Mouse (Mus musculus) liver, embryonic 14.5 days (tissue): Measurements from ENCODE around the gene Zfand4. TPM values are rescaled to one million over a fixed set of nuclear protein-coding genes. Genes with fewer than 3 reads are reported as not detected.

Source experiments
- ATAC-seq: fragments of 200-750 bp; cut with Nextera tagmentation; 2 replicates; pipeline ENCODE4 v1.8.0; 2017; ENCODE audit warnings: moderate number of reproducible peaks, mild to moderate bottlenecking, moderate library complexity; ENCODE audit not compliant: insufficient read depth
- DNase-seq, 3 experiments: peaks; one replicate each; pipeline ENCODE4 v3.0.0-alpha.2; 2012 to 2013; ENCODE audit warnings: low read depth in 3 of 3, low spot score in 3 of 3
- H3K27ac ChIP-seq: fragments of 300-500 bp; sonication (generic); 2 replicates; pipeline ENCODE4 v1.5.1; 2014; ENCODE audit warnings: moderate library complexity, mild to moderate bottlenecking, control low read depth, inconsistent platforms
- H3K27me3 ChIP-seq: fragments of 300-500 bp; sonication (generic); 2 replicates; pipeline ENCODE4 v1.6.1; 2014; ENCODE audit warnings: mild to moderate bottlenecking, low read length, moderate library complexity; ENCODE audit not compliant: control insufficient read depth, insufficient read depth
- H3K36me3 ChIP-seq: fragments of 300-500 bp; sonication (generic); replicated peaks from 2 replicates; pipeline ENCODE4 v1.6.1; 2014; ENCODE audit warnings: low read depth; ENCODE audit not compliant: control insufficient read depth, insufficient read depth
- H3K4me1 ChIP-seq, 2 experiments: fragments of 200-500 bp in 1 of 2; fragments of 300-500 bp in 1 of 2; sonication (generic) in 1 of 2; replicated peaks; 2 replicates each; pipeline ENCODE4 v1.6.1; 2012 to 2014; ENCODE audit warnings: antibody characterized with exemption in 1 of 2, inconsistent platforms in 1 of 2, low read length in 1 of 2; ENCODE audit not compliant: control insufficient read depth in 2 of 2, insufficient read depth in 2 of 2
- H3K4me2 ChIP-seq: fragments of 300-500 bp; sonication (generic); 2 replicates; pipeline ENCODE4 v1.6.1; 2014; ENCODE audit warnings: low read depth, mild to moderate bottlenecking, control low read depth, moderate library complexity
- H3K4me3 ChIP-seq, 2 experiments: fragments of 200-500 bp in 1 of 2; fragments of 300-500 bp in 1 of 2; sonication (generic) in 1 of 2; 2 replicates each; pipeline ENCODE4 v1.5.1; 2012 to 2014; ENCODE audit warnings: low read depth in 2 of 2, low read length in 2 of 2, mild to moderate bottlenecking in 2 of 2, control low read depth in 1 of 2, inconsistent platforms in 1 of 2, moderate library complexity in 1 of 2; ENCODE audit not compliant: insufficient read depth in 1 of 2
- H3K9ac ChIP-seq: fragments of 300-500 bp; sonication (generic); replicated peaks from 2 replicates; pipeline ENCODE4 v1.6.1; 2014; ENCODE audit warnings: mild to moderate bottlenecking, control low read depth, moderate library complexity
- H3K9me3 ChIP-seq: fragments of 300-500 bp; sonication (generic); 2 replicates; pipeline ENCODE4 v1.6.1; 2016; ENCODE audit warnings: low read length, mixed read lengths; ENCODE audit not compliant: control insufficient read depth
- CTCF ChIP-seq: IDR thresholded peaks from 2 replicates; pipeline ENCODE4 v1.5.1; 2016; ENCODE audit warnings: antibody characterized with exemption, low read depth, control low read depth
- EP300 ChIP-seq: IDR thresholded peaks from 2 replicates; pipeline ENCODE4 v1.6.1; 2016; ENCODE audit warnings: antibody characterized with exemption, low read depth
- WGBS: fragments of 180-500 bp; shearing (Covaris S2); extraction: QIAGEN DNeasy Blood & Tissue Kit; methylation state at CpG from one replicate; pipeline ENCODE4 v1.1.7; 2014; ENCODE audit not compliant: insufficient replicate concordance; 5-methylcytosine and 5-hydroxymethylcytosine counted together
- polyA plus RNA-seq, 2 experiments: library from polyadenylated mRNA; depleted of rRNA in 1 of 2; stranded (reverse) in 1 of 2; unstranded in 1 of 2; fragments of >200 nt; fragmentation: Nextera tagmentation in 1 of 2; extraction: Ambion mirVana in 1 of 2; gene quantifications; 2 replicates each; pipeline versions ENCODE4 v1.2.1 to v1.2.3; 2012 to 2014

Gene Zfand4
- polyA plus RNA-seq, 2 experiments: 3.2 to 4.4 TPM

- H3K4me1 ChIP-seq: peaks cover 8 to 16% of the 10 kb centered on the region in 2 experiments
- H3K27ac ChIP-seq: peak overlapping the region; percentile 11; the same call in 1 of the 2 replicates
- no peak overlapping the region; the same call in 1 of the 2 replicates for H3K9ac ChIP-seq
- 42% methylated on average over 5 of the region's 5 CpGs for WGBS
- H3K4me3 ChIP-seq: no peak overlapping the region
- DNase-seq (no peak), ATAC-seq (peak; percentile 74)
- TF ChIP-seq EP300 (no peak), CTCF (no peak)
- H3K36me3 ChIP-seq: no peaks in the 10 kb centered on the region
- no peaks in the 10 kb centered on the region for H3K27me3 ChIP-seq
- H3K9me3 ChIP-seq: no peaks in the 10 kb centered on the region
- H3K4me2 ChIP-seq: no peak overlapping the region
These were observed 14.8 kb downstream of the Zfand4 start for GRCm38 (mm10) chr6:116278679-116279317.

GRCm38 (mm10) chr6:116281014-116281413 lies 17.0 kb downstream of the Zfand4 start:
- H3K9me3 ChIP-seq: no peaks in the 10 kb centered on the region
- WGBS: 83% methylated on average over 13 of the region's 13 CpGs
- H3K27ac ChIP-seq: no peak overlapping the region
- TF ChIP-seq CTCF: no peak
- no peak for TF ChIP-seq EP300
- H3K9ac ChIP-seq: no peak overlapping the region
- peak; percentile 58 for ATAC-seq
- H3K4me2 ChIP-seq: no peak overlapping the region
- DNase-seq: no peak
- no peaks in the 10 kb centered on the region for H3K27me3 ChIP-seq
- H3K4me3 ChIP-seq: no peak overlapping the region
- H3K4me1 ChIP-seq: peaks cover 11 to 20% of the 10 kb centered on the region in 2 experiments
- no peaks in the 10 kb centered on the region for H3K36me3 ChIP-seq

GRCm38 (mm10) chr6:116282546-116282945 lies 18.5 kb downstream of the Zfand4 start:
- no peak overlapping the region for H3K4me2 ChIP-seq
- no peaks in the 10 kb centered on the region for H3K36me3 ChIP-seq
- H3K9ac ChIP-seq: no peak overlapping the region
- H3K4me3 ChIP-seq: no peak overlapping the region
- 44% methylated on average over 4 of the region's 4 CpGs for WGBS
- ATAC-seq (no peak), DNase-seq (peak in 1 of 3 experiments; percentile 42)
- H3K9me3 ChIP-seq: no peaks in the 10 kb centered on the region
- no peaks in the 10 kb centered on the region for H3K27me3 ChIP-seq
- no peak overlapping the region for H3K27ac ChIP-seq
- no peak for TF ChIP-seq EP300
- peak; percentile 72 for TF ChIP-seq CTCF
- H3K4me1 ChIP-seq: peaks cover 20 to 30% of the 10 kb centered on the region in 2 experiments

GRCm38 (mm10) chr6:116283280-116283679 lies 19.3 kb downstream of the Zfand4 start:
- no peak for DNase-seq
- Histone ChIP-seq H3K9ac (no peak overlapping the region), H3K36me3 (no peaks in the 10 kb centered on the region), H3K4me1 (peaks cover 22 to 34% of the 10 kb centered on the region in 2 experiments), H3K27ac (no peak overlapping the region), H3K4me3 (no peak overlapping the region), H3K9me3 (no peaks in the 10 kb centered on the region), H3K27me3 (no peaks in the 10 kb centered on the region), H3K4me2 (no peak overlapping the region)
- WGBS: 82% methylated on average over 3 of the region's 3 CpGs
- TF ChIP-seq EP300 (no peak), CTCF (no peak)
- ATAC-seq: no peak

GRCm38 (mm10) chr6:116286321-116286720 lies 22.3 kb downstream of the Zfand4 start:
- H3K4me2 ChIP-seq: peak overlapping the region; percentile 62
- WGBS: 72% methylated on average over 4 of the region's 4 CpGs
- peak overlapping the region; percentile 15; the same call in 1 of the 2 replicates for H3K9ac ChIP-seq

More at GRCm38 (mm10) chr6:116286321-116286720, 22.3 kb downstream of the Zfand4 start:
- Histone ChIP-seq H3K27ac (peak overlapping the region; percentile 91), H3K4me3 (no peak overlapping the region), H3K27me3 (no peaks in the 10 kb centered on the region), H3K36me3 (0 out of 2 replicates have a peak, but pooled peaks cover 3% of the 10 kb centered on the region), H3K9me3 (no peaks in the 10 kb centered on the region), H3K4me1 (peaks cover 14 to 21% of the 10 kb centered on the region in 2 experiments)
- ATAC-seq (no peak), DNase-seq (no peak)
- TF ChIP-seq EP300: no peak
- TF ChIP-seq CTCF: no peak
